Mouse (Mus musculus): Measurements from ENCODE around the gene Fam71e1.

Fam71e1 gene

GRCm38 (mm10) chr7:44534242-44534641, 37.9 kb downstream of the Fam71e1 start:
- DNase-seq (ENCODE audit: low read depth in 2 of 2, low spot score in 2 of 2): no peak

GRCm38 (mm10) chr7:44534656-44535441, 38.5 kb downstream of the Fam71e1 start:
- DNase-seq (ENCODE audit: low read depth in 2 of 2, low spot score in 2 of 2): no peak

DNA sequence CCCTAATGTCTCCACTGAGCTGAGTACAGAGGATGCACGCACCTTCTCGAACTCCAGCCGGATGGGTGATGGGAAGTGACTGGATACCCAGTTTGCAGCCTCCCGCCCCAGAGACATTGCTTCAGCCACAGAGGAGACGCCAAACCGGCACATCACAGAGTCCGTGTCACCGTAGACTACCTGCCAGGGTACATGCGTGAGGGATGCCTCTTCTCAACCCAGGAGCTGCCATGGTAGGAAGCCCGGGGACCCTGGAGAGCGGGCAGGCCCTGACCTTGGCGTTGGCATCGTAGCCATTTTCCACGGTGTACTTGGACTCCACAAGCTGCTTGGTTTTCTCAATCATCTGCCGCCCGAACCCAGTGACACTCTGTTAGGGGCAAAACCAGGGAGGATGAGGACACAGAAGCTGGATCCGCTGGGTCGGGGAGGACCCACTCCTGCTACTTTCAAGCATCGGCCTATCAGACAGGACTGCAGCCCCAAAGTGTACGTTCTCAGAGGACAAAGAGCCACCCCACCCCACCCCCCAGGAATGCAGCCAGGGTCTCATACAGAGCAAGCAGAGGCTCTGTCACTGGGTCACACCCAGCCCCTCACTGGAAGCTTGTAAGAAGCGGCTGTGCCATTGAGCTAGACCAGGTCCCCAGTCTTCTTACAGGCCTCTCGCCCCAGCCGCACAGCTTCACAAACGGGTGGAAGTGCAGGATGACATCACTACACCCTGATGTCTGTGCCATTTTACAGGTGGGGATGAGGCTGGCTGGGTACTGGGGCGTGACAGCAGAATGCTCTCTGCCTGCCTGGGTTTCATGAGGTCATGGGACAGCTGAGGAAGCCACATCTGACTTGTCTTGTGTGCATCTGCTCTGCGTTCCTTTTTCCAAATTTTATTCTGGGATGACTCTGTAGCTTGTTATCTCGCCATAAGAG, 39.5 kb downstream of the Fam71e1 start:
- no peak for DNase-seq (ENCODE audit: low read depth in 2 of 2, low spot score in 2 of 2)

DNA sequence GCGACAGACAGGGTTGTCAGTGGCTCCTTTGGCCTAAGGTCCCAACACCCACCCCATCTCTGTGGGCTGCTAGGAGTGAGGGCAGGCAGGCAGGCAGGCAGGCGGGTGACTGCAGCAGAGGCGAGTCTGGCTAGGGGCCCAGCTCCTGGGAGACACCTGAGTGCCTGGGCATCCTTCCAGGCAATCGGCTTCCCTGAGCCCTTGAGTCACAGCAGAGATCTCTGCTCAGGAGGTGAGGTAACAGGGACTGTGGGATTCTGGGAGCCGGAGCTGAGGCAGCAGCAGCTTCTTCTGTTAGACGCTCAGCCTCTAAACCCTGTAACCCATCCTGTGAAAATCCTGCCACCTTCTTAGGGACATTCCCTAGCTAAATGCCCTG, 40.2 kb downstream of the Fam71e1 start:
- no peak for DNase-seq (ENCODE audit: low read depth in 2 of 2, low spot score in 2 of 2)

DNA sequence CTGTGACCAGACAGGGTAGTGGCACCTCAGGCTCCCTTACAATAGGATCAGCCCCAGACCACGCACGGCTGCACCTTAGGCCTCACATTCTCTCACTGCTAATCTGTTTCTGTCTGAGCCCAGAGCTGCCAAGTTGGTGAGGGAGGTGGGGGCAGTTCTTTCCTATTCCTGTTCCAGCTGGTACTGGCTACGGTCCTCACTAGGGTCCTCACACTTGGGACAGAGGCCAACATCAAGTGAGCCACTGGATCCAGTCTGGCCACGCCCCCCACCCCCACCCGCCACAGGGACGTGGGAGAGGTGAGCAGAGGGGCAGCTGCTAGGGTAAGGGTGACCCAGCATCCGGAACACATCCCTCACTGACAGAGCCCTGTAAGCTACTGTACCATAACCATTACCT, 40.6 kb downstream of the Fam71e1 start:
- DNase-seq (ENCODE audit: low read depth in 2 of 2, low spot score in 2 of 2): no peak

DNA sequence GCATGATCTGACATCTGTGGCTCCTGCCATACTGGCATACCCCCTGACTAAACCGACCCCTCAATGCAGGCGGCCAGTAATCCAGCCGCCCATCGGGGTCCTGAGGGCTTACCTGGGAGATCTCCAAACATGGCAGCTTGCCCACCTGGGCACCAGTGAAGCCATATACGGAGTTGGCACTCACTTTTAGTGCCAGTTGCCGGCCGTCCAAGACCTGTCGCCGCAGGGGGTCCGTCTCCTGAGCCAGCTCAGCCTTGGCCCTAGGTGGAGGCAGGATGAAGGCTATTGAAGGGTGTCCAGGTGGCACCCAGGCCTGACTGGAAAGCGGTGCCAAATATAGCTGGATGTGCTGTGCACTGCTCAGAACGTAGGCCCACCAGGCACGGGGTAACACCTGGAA, 41.1 kb downstream of the Fam71e1 start:
- DNase-seq (ENCODE audit: low read depth in 2 of 2, low spot score in 2 of 2): no peak

- DNase-seq (ENCODE audit: low read depth in 2 of 2, low spot score in 2 of 2): no peak
Measured at GRCm38 (mm10) chr7:44538756-44539624, 42.6 kb downstream of the Fam71e1 start.

- no peak for DNase-seq (ENCODE audit: low read depth in 2 of 2, low spot score in 2 of 2)
Measured at GRCm38 (mm10) chr7:44542555-44542954, 46.2 kb downstream of the Fam71e1 start.

DNA sequence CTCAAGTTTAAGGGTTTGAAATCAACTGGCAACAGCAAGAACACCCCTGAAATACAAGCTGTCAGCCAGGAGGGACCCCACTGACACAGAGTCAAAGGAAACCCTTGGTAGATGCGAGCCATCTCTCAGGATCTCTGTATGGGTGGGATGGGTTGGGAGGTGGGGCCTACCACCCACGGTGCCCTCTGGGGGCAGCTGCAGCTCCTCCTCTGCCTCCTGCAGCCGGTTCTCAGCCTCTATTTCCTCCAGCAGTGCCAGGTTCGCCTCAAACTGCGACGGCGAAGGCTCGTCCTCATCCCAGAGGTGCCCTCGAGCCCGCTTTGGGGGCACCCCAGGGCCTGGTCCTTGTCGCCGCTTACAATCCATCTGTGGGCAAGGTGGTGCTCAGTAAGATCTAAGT, 46.7 kb downstream of the Fam71e1 start:
- no peak for DNase-seq (ENCODE audit: low read depth in 2 of 2, low spot score in 2 of 2)

GRCm38 (mm10) chr7:44546274-44546673, 49.9 kb downstream of the Fam71e1 start:
- no peak for DNase-seq (ENCODE audit: low read depth in 2 of 2, low spot score in 2 of 2)

DNA sequence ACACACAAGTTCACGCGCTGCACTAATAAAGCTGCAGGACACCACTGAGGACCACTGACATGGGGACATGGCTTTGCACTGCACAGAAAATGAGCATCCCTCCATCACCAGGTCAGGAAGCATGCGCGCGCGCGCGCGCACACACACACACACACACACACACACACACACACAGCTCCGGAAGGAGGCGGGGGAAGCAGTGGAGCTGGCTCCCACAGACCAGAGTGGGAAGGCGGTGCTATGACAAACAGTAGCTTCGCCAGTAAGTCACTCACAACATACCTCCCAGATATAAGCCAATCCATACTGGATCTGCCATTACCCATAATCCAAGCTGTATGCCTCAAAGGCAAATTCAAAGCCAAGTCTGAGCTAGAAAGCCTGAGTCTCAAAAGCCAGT, 50.7 kb downstream of the Fam71e1 start:
- no peak for DNase-seq (ENCODE audit: low read depth in 2 of 2, low spot score in 2 of 2)

- DNase-seq (ENCODE audit: low read depth in 2 of 2, low spot score in 2 of 2): no peak
Measured at GRCm38 (mm10) chr7:44547725-44548124, 51.3 kb downstream of the Fam71e1 start.

- DNase-seq (ENCODE audit: low read depth in 2 of 2, low spot score in 2 of 2): peak; percentile 100
Measured at GRCm38 (mm10) chr7:44548497-44549087, 52.2 kb downstream of the Fam71e1 start, which contains the start of gene Pold1. Gene Pold1 (minus strand): TSS chr7:44548849.

GRCm38 (mm10) chr7:44549621-44550408, 53.4 kb downstream of the Fam71e1 start:
- no peak for DNase-seq (ENCODE audit: low read depth in 2 of 2, low spot score in 2 of 2)

DNA sequence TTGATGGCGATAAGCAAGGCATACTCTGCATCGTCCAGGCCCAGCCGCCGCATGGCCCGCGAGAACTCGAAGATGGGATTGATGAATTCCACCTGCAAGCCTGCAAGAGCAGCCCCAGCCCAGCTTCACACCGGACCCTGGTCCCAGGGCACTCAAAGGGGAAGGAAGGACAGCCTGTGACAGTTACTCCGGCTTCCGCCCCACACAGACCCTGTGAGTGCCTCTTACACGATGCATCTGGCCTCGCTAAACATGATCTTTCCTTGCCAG, 54.0 kb downstream of the Fam71e1 start:
- DNase-seq (ENCODE audit: low read depth in 2 of 2, low spot score in 2 of 2): no peak
